Mouse (Mus musculus) skeletal muscle tissue, adult 2 months (tissue): Measurements from ENCODE around the gene Slco4c1.

Source experiments
- DNase-seq: peaks from one replicate; pipeline ENCODE4 v3.0.0-alpha.2; 2012; ENCODE audit warnings: low read depth, low spot score

The Slco4c1 gene

GRCm38 (mm10) chr1:96770283-96770682 lies 101.7 kb downstream of the Slco4c1 start:
- DNase-seq = no peak

- no peak for DNase-seq
Observed at GRCm38 (mm10) chr1:96768264-96768663, 103.7 kb downstream of the Slco4c1 start.

GRCm38 (mm10) chr1:96766535-96766934 lies 105.4 kb downstream of the Slco4c1 start:
- no peak for DNase-seq
